Mouse (Mus musculus): ENCODE measurements around the gene Plekha4. TPM values are rescaled to one million over a fixed set of nuclear protein-coding genes. Genes with fewer than 3 reads are reported as not detected.
A peak's percentile ranks its signal among the peaks of the same experiment; 100 is the strongest.
"Not testable (repeated sequence)": the region's sequence is repeated elsewhere in the genome, so short reads cannot be mapped to it uniquely, and the experiment has no call there.

Gene Plekha4
- polyA plus RNA-seq, 1 experiment from 2014 or later = 0.57 TPM

DNA sequence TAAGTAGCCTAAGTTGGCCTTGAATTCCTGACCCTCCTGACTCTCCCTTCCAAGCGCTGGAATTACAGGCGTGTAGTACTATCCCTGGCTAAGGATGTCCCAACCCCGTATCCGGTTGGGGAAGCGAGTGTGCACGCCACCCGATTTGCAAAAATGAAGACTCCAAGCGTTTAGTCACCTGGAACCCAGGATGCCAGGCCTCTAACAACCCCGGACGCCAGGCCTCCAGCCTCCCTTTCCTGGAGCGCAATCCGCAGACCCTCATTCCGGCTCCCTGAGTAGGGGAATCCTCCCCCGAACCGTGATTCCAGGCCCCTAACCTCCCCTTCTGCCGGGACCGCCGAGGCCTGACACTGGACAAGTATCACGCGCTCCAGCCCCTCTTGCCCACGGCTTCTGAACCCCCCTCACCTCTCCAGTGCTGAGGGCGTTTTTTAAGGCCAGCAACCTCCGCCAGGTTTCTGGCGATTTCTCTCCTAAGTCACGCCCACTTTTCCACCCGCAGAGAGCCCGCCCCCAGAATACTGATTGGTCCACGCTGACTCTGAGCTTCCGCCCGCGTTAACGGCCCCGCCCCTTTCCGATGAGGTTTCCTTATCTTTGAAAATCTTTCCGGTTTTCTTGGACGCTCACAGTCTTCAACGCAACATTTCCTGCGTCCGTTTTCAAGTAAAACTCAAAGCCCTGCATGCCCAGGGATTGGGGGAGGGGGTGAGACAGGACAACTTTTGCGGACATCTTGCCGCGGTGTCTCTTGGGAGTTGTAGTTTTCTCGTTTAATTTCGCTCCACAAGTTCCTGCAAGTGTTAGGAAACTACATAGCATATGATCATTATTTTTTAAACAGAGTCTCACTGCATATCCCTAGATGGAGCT lies 16.0 kb upstream of the Plekha4 start, which contains the start of gene Nucb1:
Gene Nucb1, minus strand, starts transcription at position 495 of the 876 bp plus-strand sequence.
- under 1% methylated on average over 44 of the region's 44 CpGs for WGBS
- peak within 1 kb of the TSS; percentile 83 for H3K9ac ChIP-seq
- ATAC-seq (ENCODE audit: insufficient number of reproducible peaks, low FRiP score) = peak; percentile 91
- H3K36me3 ChIP-seq = peaks cover 28% of the 10 kb centered on the region
- H3K27me3 ChIP-seq (replicated peaks) = no peaks in the 10 kb centered on the region
- H3K9me3 ChIP-seq (replicated peaks) = no peaks in the 10 kb centered on the region
- peaks cover 20% of the 10 kb centered on the region for H3K4me1 ChIP-seq (replicated peaks)
- peak within 1 kb of the TSS; percentile 80 for H3K27ac ChIP-seq (ENCODE audit: poor library complexity, severe bottlenecking)
- H3K4me3 ChIP-seq = peak within 1 kb of the TSS; percentile 74
- H3K4me2 ChIP-seq = peak within 1 kb of the TSS; percentile 82

DNA sequence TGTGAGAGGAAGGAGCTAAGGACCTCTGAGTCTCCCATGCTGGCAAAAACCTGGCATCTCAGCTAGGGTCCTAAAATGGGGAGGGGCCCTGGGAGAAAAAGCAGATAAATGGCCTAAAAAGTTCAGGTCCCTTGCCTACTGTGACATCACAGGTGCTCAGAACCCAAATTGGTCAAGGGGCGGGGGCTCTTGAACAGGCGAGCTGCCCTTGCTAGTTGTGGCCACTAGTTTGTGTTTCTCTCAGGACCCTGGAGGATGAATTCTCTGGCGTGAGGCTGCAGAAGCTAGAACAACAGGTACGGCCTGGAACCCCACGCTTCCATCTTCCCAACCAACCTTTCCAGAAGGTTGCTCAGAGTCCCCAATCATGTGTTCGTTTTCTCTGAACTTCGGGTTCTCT lies 11.7 kb upstream of the Plekha4 start:
- 83% methylated on average over 7 of the region's 7 CpGs for WGBS
- H3K9ac ChIP-seq = no peak overlapping the region

DNA sequence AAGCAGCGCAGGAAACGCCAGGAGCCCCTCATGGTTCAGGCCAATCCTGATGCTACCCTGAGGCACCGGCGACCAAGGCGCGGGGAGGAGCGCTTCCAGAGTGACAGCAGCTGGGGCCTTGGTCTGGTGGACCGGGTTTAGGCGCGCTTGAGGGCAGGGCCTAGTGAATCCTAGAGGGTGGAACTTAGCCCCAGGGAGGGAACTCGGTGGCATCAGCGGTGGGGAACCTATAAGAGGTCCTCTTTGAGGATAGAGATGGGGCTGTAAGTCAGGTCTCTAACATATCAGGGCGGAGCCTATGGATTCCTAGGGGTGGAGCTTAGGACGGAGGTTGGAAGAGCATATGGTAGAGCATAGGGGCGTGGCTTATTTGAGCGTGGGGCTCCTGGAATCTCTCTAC lies 10.7 kb upstream of the Plekha4 start:
- WGBS = 10% methylated on average over 16 of the region's 16 CpGs
- no peak overlapping the region for H3K9ac ChIP-seq
- peaks cover 12% of the 10 kb centered on the region for H3K4me1 ChIP-seq (replicated peaks)
- H3K36me3 ChIP-seq = no peaks in the 10 kb centered on the region
- H3K27ac ChIP-seq (ENCODE audit: poor library complexity, severe bottlenecking) = peak overlapping the region; percentile 8; the same call in 1 of the 2 replicates
- peak overlapping the region; percentile 50 for H3K4me2 ChIP-seq
- H3K27me3 ChIP-seq (replicated peaks) = no peaks in the 10 kb centered on the region
- H3K4me3 ChIP-seq = peak overlapping the region; percentile 7; the same call in 1 of the 2 replicates
- no peaks in the 10 kb centered on the region for H3K9me3 ChIP-seq (replicated peaks)
- peak; percentile 77 for ATAC-seq (ENCODE audit: insufficient number of reproducible peaks, low FRiP score)

More for the DNA sequence above, 11.7 kb upstream of the Plekha4 start:
- Histone ChIP-seq H3K9me3 (replicated peaks) (no peaks in the 10 kb centered on the region), H3K4me2 (no peak overlapping the region), H3K36me3 (no peaks in the 10 kb centered on the region), H3K4me3 (no peak overlapping the region), H3K4me1 (replicated peaks) (peaks cover 14% of the 10 kb centered on the region), H3K27ac (ENCODE audit: poor library complexity, severe bottlenecking) (no peak overlapping the region), H3K27me3 (replicated peaks) (no peaks in the 10 kb centered on the region)
- no peak for ATAC-seq (ENCODE audit: insufficient number of reproducible peaks, low FRiP score)

GRCm38 (mm10) chr7:45516846-45517245 lies 9.3 kb upstream of the Plekha4 start:
- not testable (repeated sequence) for ATAC-seq (ENCODE audit: insufficient number of reproducible peaks, low FRiP score); H3K9me3 ChIP-seq (replicated peaks); H3K9ac ChIP-seq; H3K27me3 ChIP-seq (replicated peaks); H3K27ac ChIP-seq (ENCODE audit: poor library complexity, severe bottlenecking); H3K4me3 ChIP-seq; H3K4me2 ChIP-seq; H3K36me3 ChIP-seq
- 68% methylated on average over 5 of the region's 5 CpGs for WGBS
- peaks cover 12% of the 10 kb centered on the region for H3K4me1 ChIP-seq (replicated peaks)

GRCm38 (mm10) chr7:45518618-45519017 lies 7.5 kb upstream of the Plekha4 start:
- WGBS = 88% methylated on average over 16 of the region's 16 CpGs
- Histone ChIP-seq H3K9me3 (replicated peaks) (no peaks in the 10 kb centered on the region), H3K9ac (no peak overlapping the region), H3K4me3 (no peak overlapping the region), H3K4me2 (no peak overlapping the region), H3K27me3 (replicated peaks) (no peaks in the 10 kb centered on the region), H3K4me1 (replicated peaks) (peaks cover 23% of the 10 kb centered on the region), H3K36me3 (peaks cover 11% of the 10 kb centered on the region), H3K27ac (ENCODE audit: poor library complexity, severe bottlenecking) (no peak overlapping the region)
- ATAC-seq (ENCODE audit: insufficient number of reproducible peaks, low FRiP score) = no peak

GRCm38 (mm10) chr7:45519345-45520120 lies 6.6 kb upstream of the Plekha4 start:
- no peak overlapping the region for H3K27ac ChIP-seq (ENCODE audit: poor library complexity, severe bottlenecking)
- no peaks in the 10 kb centered on the region for H3K27me3 ChIP-seq (replicated peaks)
- H3K4me1 ChIP-seq (replicated peaks) = peaks cover 30% of the 10 kb centered on the region
- no peak overlapping the region for H3K9ac ChIP-seq
- no peak overlapping the region for H3K4me2 ChIP-seq
- peaks cover 17% of the 10 kb centered on the region for H3K36me3 ChIP-seq
- no peak overlapping the region for H3K4me3 ChIP-seq
- H3K9me3 ChIP-seq (replicated peaks) = no peaks in the 10 kb centered on the region
- 69% methylated on average over 8 of the region's 8 CpGs for WGBS
- ATAC-seq (ENCODE audit: insufficient number of reproducible peaks, low FRiP score) = no peak

GRCm38 (mm10) chr7:45520605-45521004 lies 5.5 kb upstream of the Plekha4 start:
- Histone ChIP-seq H3K4me2 (no peak overlapping the region), H3K27ac (ENCODE audit: poor library complexity, severe bottlenecking) (no peak overlapping the region), H3K9me3 (replicated peaks) (no peaks in the 10 kb centered on the region), H3K4me3 (no peak overlapping the region), H3K4me1 (replicated peaks) (peaks cover 33% of the 10 kb centered on the region), H3K9ac (no peak overlapping the region), H3K27me3 (replicated peaks) (no peaks in the 10 kb centered on the region), H3K36me3 (peaks cover 17% of the 10 kb centered on the region)
- WGBS = 90% methylated on average over 7 of the region's 7 CpGs
- no peak for ATAC-seq (ENCODE audit: insufficient number of reproducible peaks, low FRiP score)

DNA sequence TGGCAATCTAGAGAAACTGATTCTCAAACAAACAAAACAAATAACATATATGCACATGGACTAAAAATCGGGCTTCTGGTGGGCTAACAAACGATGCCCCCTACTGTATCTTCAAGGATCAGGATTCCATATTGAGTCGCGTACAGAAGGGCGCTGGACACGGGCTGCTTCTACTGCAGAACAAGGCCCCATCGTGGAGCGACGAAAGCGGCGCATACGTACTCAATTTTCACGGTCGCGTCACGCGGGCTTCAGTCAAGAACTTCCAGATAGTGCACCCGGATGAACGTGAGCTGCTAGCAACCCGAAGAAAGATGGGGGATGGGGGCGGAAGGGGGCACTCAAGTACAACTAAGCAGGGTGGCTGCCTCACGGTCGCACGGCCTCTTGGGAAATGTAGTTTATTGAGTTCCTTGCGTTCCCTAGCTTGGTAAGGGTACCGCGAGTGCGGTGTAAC lies 4.4 kb upstream of the Plekha4 start:
- under 1% methylated on average over 28 of the region's 28 CpGs for WGBS
- peak overlapping the region; percentile 83 for H3K27ac ChIP-seq (ENCODE audit: poor library complexity, severe bottlenecking)
- H3K27me3 ChIP-seq (replicated peaks) = no peaks in the 10 kb centered on the region
- H3K4me3 ChIP-seq = peak overlapping the region; percentile 61
- peak overlapping the region; percentile 71 for H3K9ac ChIP-seq
- peaks cover 27% of the 10 kb centered on the region for H3K4me1 ChIP-seq (replicated peaks)
- H3K9me3 ChIP-seq (replicated peaks) = no peaks in the 10 kb centered on the region
- peak; percentile 37 for ATAC-seq (ENCODE audit: insufficient number of reproducible peaks, low FRiP score)
- peaks cover 17% of the 10 kb centered on the region for H3K36me3 ChIP-seq
- peak overlapping the region; percentile 77 for H3K4me2 ChIP-seq

GRCm38 (mm10) chr7:45522194-45522752 lies 3.9 kb upstream of the Plekha4 start:
- 53% methylated on average over 16 of the region's 16 CpGs for WGBS
- 0 out of 2 replicates have a peak overlapping the region, but pooled peaks have one; percentile 71 for H3K9ac ChIP-seq
- H3K4me2 ChIP-seq = peak overlapping the region; percentile 77
- H3K27me3 ChIP-seq (replicated peaks) = no peaks in the 10 kb centered on the region
- H3K27ac ChIP-seq (ENCODE audit: poor library complexity, severe bottlenecking) = peak overlapping the region; percentile 83; the same call in 1 of the 2 replicates
- ATAC-seq (ENCODE audit: insufficient number of reproducible peaks, low FRiP score) = no peak
- H3K9me3 ChIP-seq (replicated peaks) = no peaks in the 10 kb centered on the region
- H3K36me3 ChIP-seq = peaks cover 17% of the 10 kb centered on the region
- peak overlapping the region; percentile 61 for H3K4me3 ChIP-seq
- peaks cover 27% of the 10 kb centered on the region for H3K4me1 ChIP-seq (replicated peaks)

GRCm38 (mm10) chr7:45522957-45523676 lies 3.0 kb upstream of the Plekha4 start:
- peaks cover 17% of the 10 kb centered on the region for H3K36me3 ChIP-seq
- H3K4me1 ChIP-seq (replicated peaks) = peaks cover 27% of the 10 kb centered on the region
- H3K27ac ChIP-seq (ENCODE audit: poor library complexity, severe bottlenecking) = peak overlapping the region; percentile 72
- no peaks in the 10 kb centered on the region for H3K27me3 ChIP-seq (replicated peaks)
- H3K4me2 ChIP-seq = peak overlapping the region; percentile 77
- no peaks in the 10 kb centered on the region for H3K9me3 ChIP-seq (replicated peaks)
- ATAC-seq (ENCODE audit: insufficient number of reproducible peaks, low FRiP score) = peak; percentile 46; the same call in 1 of the 2 replicates
- peak overlapping the region; percentile 46 for H3K4me3 ChIP-seq
- WGBS = 64% methylated on average over 18 of the region's 18 CpGs
- peak overlapping the region; percentile 63 for H3K9ac ChIP-seq

Data from heart, embryonic 12.5 days (tissue).